Mouse (Mus musculus) layer of hippocampus, adult 9-10 months (tissue): ENCODE data around the gene Gm13420.
"Not testable (repeated sequence)": the region's sequence is repeated elsewhere in the genome, so short reads cannot be mapped to it uniquely, and the experiment has no call there.

Source experiments
- DNase-seq: peaks from one replicate; pipeline ENCODE4 v3.0.0; 2022; ENCODE audit warnings: low spot score

Gm13420 gene

GRCm38 (mm10) chr2:29737209-29737925 is 14.1 kb downstream of the Gm13420 start:
- DNase-seq = no peak

DNA sequence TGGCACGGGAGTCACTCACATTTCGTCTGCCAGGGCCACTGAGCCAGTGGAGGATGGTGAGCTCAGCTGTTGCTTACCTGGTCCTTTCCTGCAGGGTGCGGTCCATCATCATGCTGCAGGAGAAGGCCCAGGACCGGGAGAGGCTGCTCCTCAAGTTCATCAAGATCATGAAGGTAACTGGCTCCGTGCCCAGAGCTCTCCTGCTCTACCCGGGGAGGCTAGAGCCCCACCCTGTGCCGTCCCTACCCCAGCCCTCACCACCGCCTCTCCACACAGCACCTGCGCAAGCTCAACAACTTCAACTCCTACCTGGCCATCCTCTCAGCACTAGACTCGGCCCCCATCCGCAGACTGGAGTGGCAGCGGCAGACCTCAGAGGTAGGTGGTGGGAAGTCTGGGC is 15.8 kb downstream of the Gm13420 start:
- no peak for DNase-seq

DNA sequence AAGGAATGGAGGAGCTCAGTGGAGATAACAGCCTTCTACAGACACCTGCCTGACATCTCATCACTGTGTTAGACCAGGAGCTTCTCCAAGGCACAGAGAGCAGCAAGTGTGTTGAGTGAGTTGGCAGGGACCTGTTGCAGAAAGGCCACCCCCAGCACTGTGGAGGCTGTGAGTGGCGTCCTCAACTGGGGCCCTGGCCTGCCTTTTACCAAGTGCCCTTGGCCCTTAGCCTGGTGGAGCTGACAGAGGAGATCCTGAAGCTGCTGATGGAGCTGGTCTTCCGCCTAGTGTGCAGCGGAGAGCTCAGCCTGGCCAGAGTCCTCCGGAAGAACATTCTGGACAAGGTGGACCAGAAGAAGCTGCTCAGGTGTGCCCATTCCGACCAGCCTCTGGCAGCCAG is 18.1 kb downstream of the Gm13420 start:
- no peak for DNase-seq

- no peak for DNase-seq
These were observed 18.9 kb downstream of the Gm13420 start for GRCm38 (mm10) chr2:29732559-29732958.

DNA sequence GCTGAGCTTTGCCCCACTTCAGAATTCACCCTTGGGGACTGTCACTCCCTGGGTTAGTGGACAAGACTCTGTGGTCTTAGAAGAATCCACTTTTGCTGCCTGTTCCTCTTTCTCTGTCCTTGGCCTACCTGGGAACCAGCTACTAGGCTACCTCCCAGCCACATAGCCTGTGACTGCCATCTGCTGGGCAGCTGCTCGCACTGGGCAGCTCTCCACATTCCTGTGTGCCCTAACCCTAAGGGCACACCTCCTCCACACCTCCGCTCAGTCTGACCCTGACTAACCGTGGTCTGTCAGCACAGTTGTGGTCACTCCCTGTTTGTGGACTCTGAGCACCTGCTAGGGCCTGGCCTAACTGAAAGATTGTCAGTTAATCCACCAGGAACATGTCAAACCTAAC is 19.9 kb downstream of the Gm13420 start:
- no peak for DNase-seq

DNA sequence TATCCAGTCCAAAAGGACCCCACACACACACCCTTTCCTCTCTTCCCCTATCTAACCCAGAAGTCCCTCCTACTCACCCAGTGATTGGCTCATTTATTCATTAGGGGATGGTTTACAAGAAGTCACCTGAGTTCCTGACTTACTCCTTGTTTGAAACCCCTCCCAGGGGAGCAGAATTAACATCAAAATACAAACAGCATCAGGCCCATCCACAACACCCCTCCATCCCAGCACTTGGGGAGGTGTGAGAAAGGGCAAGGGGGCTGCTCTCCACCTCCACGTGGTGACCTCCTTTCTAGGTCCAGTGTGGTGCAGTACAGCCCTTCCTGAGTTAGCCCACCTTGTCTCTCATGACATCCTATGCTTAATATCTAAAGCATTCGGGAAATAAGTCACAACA is 22.0 kb downstream of the Gm13420 start:
- DNase-seq = no peak

GRCm38 (mm10) chr2:29724664-29725365 is 26.7 kb downstream of the Gm13420 start:
- DNase-seq = no peak

- no peak for DNase-seq
These were observed 28.4 kb downstream of the Gm13420 start for GRCm38 (mm10) chr2:29723132-29723531.

- DNase-seq = no peak
These were observed 32.9 kb downstream of the Gm13420 start for GRCm38 (mm10) chr2:29718581-29718980.

DNA sequence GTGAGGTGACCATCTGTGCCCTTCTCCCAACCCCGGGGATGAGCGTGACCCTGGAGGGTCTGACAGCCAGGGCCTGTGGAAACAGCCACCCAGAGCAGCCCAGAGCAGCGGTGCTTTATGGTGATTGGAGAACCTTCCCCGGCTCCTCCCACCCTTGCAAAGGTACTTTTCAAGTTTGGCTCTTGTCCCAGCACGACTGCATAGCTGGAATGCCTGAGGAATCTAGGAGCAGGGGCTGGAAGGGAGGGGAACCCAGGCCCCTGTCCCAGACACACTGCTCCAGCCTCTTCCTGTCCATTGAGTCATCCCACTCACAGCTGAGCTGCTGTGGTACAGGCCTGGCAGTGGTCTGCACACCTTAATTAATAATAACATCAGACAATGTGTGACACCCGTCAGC is 34.8 kb downstream of the Gm13420 start:
- DNase-seq = no peak

- DNase-seq = no peak
These were observed 35.3 kb downstream of the Gm13420 start for GRCm38 (mm10) chr2:29716143-29716542.

DNA sequence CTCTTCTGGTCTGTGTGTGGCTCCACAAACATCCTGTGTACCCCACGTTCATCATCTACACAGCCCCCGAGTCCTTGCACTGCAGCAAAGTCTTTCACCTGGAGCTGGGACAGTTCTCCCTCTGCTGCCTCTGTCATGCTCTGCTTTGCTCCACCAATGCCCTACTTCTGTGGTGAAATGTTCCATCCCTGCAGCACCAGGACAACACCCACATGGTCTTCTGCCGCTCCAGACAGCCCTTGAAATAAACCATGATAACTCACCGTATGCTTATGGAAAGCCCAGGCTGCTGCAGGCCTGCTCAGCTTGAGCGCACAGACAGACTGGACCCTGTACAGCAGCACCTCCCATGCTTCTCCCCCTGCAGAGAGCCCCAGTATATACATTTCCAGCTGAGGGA is 37.4 kb downstream of the Gm13420 start:
- DNase-seq = no peak

DNA sequence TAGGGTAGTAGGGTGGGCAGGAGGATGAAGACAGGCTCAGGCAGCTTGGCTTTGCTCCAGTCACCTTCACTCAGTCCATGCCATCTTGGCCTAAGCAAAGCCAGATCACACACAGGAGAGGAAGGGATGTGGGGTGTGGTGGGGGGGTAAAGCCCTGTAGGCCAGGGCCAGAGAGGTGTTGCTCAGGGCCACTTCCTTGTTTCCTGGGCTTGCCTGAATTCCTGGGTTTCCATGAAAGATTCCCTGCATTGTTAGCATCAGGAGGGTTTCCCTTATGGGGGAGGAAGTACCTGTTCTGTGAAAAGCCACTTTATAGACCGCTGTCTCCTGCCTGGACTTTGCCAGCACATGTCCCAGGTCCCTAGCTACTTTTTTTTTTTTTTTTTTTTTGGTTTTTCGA is 38.0 kb downstream of the Gm13420 start:
- DNase-seq = no peak

DNA sequence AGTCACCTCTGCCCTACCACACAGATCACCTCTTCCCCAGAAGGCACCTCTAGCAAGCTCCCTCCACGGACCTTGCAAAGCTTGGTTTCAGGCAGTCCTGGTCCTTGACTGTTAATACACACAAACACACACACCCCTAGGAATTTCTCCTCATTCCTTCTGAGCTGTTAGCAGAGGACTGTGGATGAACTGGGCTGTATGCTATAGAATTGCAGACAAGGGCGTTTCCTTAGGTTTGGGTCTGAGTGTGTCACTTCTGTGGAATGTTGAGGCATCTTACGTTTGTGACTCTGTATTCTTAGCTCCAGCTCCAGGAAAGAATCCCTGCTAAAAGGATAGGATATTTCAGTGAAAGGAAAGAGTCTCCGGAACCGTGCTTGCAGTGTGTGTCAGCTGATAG is 39.6 kb downstream of the Gm13420 start:
- DNase-seq = no peak

- DNase-seq = no peak
These were observed 40.4 kb downstream of the Gm13420 start for GRCm38 (mm10) chr2:29711038-29711437.

GRCm38 (mm10) chr2:29708209-29708608 is 43.3 kb downstream of the Gm13420 start:
- not testable (repeated sequence) for DNase-seq

DNA sequence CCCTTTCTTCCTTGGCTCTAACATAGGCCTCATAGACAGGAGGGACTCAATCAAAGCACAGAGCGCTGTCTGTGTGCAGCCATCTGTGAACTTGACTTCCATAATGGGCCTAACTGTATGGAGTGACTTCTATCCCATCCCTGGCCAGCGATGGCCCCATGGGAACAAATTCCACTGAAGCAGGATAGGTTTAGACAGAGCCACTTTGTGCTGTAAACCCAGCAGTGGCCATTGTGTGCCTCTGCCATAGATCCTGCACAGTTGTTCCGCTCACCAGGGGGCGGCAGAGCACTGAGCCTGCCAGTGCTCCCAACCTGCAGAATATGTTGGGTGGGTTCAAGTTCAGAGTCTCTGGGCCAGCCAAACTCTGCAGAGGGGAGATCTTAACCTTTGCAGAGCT is 43.8 kb downstream of the Gm13420 start:
- no peak for DNase-seq

DNA sequence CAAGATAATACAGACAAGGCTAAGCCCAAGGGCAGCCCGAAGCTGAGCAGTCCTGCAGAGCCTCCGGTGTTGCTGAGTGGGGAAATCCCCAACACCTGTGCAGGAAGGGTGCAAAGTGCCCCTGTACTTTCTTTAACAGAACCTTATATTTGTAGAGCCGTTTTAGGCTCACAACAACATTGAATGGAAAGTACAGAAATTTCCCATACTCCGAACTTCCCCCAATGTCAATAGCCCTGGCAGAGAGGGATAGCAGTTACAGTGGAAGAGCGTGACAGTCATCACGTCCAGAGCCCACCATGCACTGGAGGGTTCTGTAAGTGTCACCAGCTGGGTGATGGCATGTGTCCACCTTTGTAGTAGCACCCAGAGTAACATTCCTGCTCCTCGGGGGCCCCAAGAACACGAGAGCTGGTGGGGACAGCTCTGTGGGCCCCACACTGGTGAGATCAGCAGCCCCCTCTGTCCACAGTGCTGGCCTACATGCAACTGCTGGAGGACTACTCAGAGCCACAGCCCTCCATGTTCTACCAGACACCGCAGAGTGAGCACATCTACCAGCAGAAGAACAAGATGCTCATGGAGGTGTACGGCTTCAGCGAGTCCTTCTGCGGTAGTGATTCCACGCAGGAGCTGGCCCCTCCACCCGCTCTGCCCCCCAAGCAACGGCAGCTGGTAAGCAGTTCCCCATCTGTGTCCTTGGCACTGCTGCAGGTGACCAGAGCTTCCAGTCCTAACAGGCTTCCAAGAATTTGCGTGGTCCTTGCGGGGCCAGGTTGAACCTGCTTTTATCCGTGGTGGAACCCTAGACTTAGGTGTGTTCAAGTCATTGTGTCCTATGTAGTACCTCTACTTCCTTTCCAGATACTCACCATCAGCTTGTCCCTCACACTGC is 44.5 kb downstream of the Gm13420 start:
- DNase-seq = no peak

DNA sequence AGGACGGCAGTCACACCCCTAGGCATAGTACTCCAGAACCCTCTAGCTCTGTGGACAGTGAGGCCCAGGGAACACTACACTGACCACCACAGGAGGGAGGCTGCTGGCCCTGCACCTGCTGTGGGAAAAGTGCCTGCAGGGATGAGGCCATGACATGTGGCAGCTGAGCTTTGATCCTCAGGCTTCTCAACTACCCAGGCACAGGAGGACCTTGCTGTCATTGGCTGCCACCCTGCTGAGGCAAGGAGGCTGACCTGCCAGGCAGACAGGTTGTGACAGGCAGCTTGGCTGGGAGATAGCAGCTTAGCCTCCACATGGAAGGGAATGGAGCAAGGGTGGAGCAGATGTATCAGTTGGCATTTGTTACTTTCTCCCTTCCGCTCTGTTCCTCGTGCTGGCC is 46.0 kb downstream of the Gm13420 start:
- no peak for DNase-seq

DNA sequence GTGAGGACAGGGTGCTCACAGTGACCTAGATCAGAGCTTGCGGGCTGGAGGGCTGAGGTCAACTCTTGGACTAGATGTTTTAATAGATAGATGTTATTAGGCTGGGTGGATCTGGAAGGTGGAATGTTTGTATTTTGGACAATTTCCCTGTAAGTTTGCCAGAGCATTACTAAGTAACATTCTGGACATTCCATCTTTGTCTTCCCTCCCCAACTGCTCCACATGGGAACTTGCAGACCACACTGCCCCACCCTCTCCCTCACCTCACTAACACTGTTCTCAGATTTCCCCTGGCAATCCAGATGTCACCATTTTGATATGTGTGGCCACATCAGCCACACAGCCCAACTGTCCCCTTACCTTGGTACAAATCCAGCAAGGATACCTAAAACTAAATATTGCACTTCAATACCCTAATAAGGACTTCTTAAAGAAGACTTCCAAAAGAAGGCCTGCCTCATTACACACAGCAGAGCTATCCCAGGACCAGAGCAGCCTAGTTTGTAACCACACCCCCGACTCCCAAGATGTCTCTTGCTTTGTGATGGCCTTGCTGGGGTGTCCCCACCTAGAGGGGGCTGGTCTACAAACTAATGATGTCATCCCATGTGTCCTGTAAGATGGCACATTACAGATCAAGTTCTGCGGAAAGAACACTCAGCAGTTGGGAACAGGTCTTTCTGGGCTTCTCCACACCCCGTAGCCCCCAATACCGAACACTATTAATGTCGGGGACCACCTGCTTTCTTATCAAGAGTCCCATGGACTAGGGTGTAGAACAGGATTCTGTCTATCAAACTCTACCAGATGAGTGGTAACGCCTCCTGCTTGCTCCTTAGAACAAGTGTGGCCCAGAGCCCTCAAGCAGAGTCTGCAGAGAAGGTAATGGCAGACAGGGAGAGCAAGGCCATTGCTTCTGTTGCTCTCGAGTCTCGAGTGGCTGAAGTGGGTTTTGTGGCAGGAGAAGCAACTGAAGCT is 48.1 kb downstream of the Gm13420 start:
- no peak for DNase-seq

- DNase-seq = no peak
These were observed 49.3 kb downstream of the Gm13420 start for GRCm38 (mm10) chr2:29702189-29702588.

GRCm38 (mm10) chr2:29701393-29701792 is 50.1 kb downstream of the Gm13420 start:
- DNase-seq = no peak
